Mouse (Mus musculus): ENCODE results near the gene Terb1. TPM values are rescaled to one million over a fixed set of nuclear protein-coding genes. Genes with fewer than 3 reads are reported as not detected.

Terb1 gene
- total RNA-seq, 1 experiment from 2014 or later, result not detected

DNA sequence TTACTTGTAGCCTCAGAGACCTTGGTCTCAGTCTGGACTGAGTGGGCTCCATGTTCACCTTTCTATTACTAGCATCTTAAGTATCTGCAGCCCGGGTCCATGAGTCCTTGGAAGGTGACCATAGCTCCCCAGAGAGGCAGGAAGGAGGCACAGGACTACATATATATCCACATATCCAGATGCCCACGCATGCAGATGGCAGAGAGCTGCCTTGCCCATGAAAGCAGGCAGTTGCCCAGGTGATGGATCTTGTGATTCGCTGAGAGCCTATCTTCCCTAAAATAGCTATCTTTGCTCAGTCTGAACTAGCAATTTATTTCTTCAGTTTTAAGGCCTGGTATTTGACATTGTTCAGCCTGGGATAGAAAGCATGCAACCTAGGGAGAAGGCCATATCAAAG is 98.2 kb downstream of the Terb1 start:
- DNase-seq, result no peak

GRCm38 (mm10) chr8:104410628-104411273 is 99.0 kb downstream of the Terb1 start:
- DNase-seq, result no peak

- no peak for DNase-seq
These were observed 101.2 kb downstream of the Terb1 start for GRCm38 (mm10) chr8:104408328-104409110.

DNA sequence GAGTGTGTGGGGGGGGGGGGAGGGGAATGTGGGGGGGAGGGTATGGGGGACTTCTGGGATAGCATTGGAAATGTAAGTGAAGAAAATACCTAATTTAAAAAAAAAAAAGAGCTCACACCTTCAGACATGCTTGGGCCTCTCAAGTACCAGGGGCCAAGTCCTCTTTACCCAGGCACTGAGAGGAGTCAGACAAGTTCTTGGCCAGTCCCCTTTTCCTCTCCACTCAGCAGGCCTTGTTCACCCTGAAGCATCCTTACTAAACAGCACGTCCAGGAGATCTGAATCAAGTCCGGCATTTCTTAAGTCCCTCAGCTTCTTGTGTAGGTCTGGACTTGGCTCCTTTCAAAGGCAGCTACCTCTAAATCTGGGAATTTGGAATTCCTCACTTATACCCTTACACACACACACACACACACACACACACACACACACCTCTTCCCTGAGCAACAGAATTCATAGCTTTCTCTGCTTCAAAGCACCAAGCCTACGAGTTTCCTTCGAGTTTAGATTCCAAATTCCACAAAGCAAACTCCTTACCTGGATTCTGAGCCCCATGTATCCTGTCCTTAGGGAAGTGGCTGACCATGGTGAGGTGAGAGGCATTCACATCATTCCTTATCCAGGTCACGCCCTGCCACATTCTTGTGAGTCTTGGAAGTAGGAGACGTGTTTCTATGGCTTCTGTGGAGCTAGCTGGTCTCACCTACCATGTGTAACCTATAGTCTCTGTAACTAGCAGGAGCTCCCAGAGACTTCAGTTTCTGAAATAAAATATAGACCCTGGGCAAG is 103.2 kb downstream of the Terb1 start:
- DNase-seq, result no peak

DNA sequence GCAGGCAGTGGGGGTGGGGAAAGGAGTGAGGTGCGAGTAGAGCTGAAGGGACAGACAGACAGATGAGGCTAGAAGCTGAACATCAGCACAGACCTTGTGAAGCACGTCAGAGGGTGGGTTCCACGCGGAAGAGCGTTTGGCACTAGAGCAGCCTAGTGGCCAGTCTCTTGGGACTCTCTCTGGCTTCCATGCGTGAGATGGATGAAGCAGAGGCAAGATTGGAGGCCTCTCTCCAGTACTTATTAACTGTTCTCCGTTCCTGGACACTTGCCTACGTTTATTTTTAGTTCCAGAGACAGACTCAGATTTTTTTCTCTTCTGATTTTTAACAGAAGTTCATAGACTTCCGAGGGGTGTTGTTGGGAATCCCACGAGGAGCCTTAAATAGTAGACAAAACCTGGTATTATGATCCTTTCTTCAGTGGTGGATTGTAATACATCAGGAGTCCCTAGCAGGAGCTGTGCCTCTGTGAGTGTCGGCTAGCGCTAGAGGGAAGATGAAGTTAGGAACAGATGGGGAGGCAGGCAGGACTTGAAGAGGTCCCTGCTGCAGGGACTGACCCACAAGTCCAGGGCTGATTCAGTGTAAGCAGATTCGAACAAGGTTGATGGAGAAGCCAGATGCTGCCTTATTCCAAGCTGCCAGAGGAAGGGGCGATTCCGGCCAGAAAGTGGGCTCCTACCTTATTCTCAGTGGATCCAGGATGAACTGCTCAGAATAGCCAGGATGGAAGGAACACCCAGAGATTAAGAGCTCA is 104.1 kb downstream of the Terb1 start:
- DNase-seq, result no peak

DNA sequence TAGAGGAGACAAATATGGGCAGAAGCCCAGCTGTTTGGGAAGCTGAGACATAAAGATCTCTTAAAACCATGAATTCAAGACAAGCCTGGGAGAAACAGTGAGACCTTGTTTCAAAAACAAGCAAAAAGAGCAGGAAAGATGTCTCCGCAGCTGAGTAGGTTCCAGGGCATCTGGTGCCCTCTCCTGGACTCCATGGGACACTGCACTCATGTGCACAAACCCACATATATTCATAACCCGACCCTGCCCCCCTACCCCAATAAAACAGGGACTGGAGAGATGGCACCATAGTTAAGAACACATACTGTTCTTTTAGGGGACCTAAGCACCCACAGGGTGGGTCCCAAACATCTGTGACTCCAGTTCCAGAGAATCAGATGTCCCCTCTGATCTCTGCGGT is 106.1 kb downstream of the Terb1 start:
- peak; percentile 52 for DNase-seq

Other genes with a start within 250 kb of the Terb1 start
- gene Cmtm2a, start 216.7 kb downstream of the Terb1 start, total RNA-seq (2021), result 0.33 TPM in 1 of 2 replicates, not detected in the other
- gene Gm45711, start 199.8 kb downstream of the Terb1 start, total RNA-seq (2021), result not detected in 2 replicates
- not detected in 2 replicates for gene Cmtm1, start 199.8 kb downstream of the Terb1 start, total RNA-seq (2021)
- gene Gm11020, start 188.3 kb downstream of the Terb1 start, total RNA-seq (2021), result not detected in 2 replicates
- not detected in 2 replicates for gene Cmtm2b, start 187.7 kb downstream of the Terb1 start, total RNA-seq (2021)
- gene Cmtm3, start 170.5 kb downstream of the Terb1 start, total RNA-seq (2021), result 61.1 and 67.9 TPM in 2 replicates
- gene Cmtm4, start 114.1 kb downstream of the Terb1 start, total RNA-seq (2021), result 36.8 and 40.9 TPM in 2 replicates
- gene Dync1li2, start 66.9 kb downstream of the Terb1 start, total RNA-seq (2021), result 93.9 and 128 TPM in 2 replicates
- gene Nae1, start 24.7 kb upstream of the Terb1 start, total RNA-seq (2021), result 30.2 and 31.1 TPM in 2 replicates
- gene Car7, start 24.8 kb upstream of the Terb1 start, total RNA-seq (2021), result 4.0 and 4.1 TPM in 2 replicates
- gene Pdp2, start 81.5 kb upstream of the Terb1 start, total RNA-seq (2021), result 37.2 and 38.0 TPM in 2 replicates
- not detected in 2 replicates for gene Cdh16, start 114.5 kb upstream of the Terb1 start, total RNA-seq (2021)
- 2.4 and 5.1 TPM in 2 replicates for gene Rrad, start 121.4 kb upstream of the Terb1 start, total RNA-seq (2021)
- 39.3 and 47.6 TPM in 2 replicates for gene Ciao2b, start 132.1 kb upstream of the Terb1 start, total RNA-seq (2021)
- 1.1 and 18.7 TPM in 2 replicates for gene Ces2a, start 224.1 kb upstream of the Terb1 start, total RNA-seq (2021)

Data from adrenal gland, postnatal 14 days (tissue).